In the genomic region with DNA sequence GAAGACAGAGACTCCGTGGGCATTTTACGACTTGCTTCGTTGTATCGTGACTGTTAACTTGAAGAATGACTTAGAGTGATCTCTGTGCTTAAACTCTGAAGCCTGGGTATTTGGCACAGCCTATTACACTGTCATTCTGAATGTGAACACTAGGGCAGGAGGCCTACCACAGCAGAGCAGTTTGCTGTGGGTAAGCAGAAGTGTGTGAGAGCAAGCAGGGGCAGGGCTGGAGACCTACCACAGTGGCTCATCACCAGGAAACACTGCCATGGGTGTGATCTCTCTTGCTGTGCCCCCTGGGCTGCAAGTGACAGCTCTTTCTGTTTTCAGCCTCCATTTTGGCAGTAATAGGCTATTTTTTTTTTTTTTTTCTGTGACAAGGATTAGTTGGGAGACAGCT, we compare ENCODE assay signal across 16 mouse cellular contexts. TPM values are rescaled to one million over a fixed set of nuclear protein-coding genes. Genes with fewer than 3 reads are reported as not detected.
DNase-seq lines count a peak whose midpoint lies in the region; ATAC-seq and TF ChIP-seq lines count a peak whose summit lies in the region.
"Had no signal": no experiment of that assay in that cellular context is flagged by ENCODE, and none has a peak within 500 bp of the region (broad histone marks: within the 10 kb centered on the region; RNA-seq: fewer than 3 reads in every experiment).

No protein-coding gene starts in this region.

- no peak for DNase-seq in heart, postnatal 0 days (ENCODE audit: low spot score)
- no peak for DNase-seq in heart, adult 2 months
- DNase-seq in left cerebral cortex, postnatal 4 days: peak; percentile 17
- DNase-seq in left cerebral cortex, adult 11 months (ENCODE audit: low spot score): no peak
- peak; percentile 21 for DNase-seq in brain, adult 2 months (ENCODE audit: low read depth, low spot score)
- DNase-seq in spleen, postnatal 14 days (ENCODE audit: low spot score in 2 of 2): no peak
- DNase-seq: adrenal gland, postnatal 14 days; gastrocnemius, postnatal 14 days; thymus, postnatal 14 days had no signal

- no peak overlapping the region for H3K4me3 ChIP-seq in heart, postnatal 0 days (ENCODE audit: low read depth, low read length)
- no peak overlapping the region for H3K4me3 ChIP-seq in heart, adult 2 months
- H3K4me3 ChIP-seq in neural tube, embryonic 15.5 days (replicated peaks): no peak overlapping the region
- H3K4me3 ChIP-seq: erythroblast, embryonic 14.5 days; heart, embryonic 13.5 days; hindbrain, embryonic 12.5 days; liver, embryonic 12.5 days had no signal

- H3K9ac ChIP-seq in heart, postnatal 0 days (replicated peaks; ENCODE audit: low read depth, low read length): no peak overlapping the region
- no peak overlapping the region for H3K9ac ChIP-seq in heart, adult 2 months (ENCODE audit: low read depth, low read length)
- no peak overlapping the region for H3K9ac ChIP-seq in neural tube, embryonic 15.5 days (replicated peaks)
- H3K9ac ChIP-seq: heart, embryonic 13.5 days; hindbrain, embryonic 12.5 days; liver, embryonic 12.5 days had no signal

- H3K79me2 ChIP-seq in heart, adult 2 months (replicated peaks; ENCODE audit: control insufficient read depth, insufficient read depth, low read length): no peaks in the 10 kb centered on the region

- peak; percentile 11; the same call in 1 of the 2 replicates for TF ChIP-seq CTCF in heart, postnatal 0 days (IDR thresholded peaks at IDR 0.05; ENCODE audit: low read depth)
- TF ChIP-seq CTCF in heart, adult 2 months (IDR thresholded peaks at IDR 0.05): no peak

- intact Hi-C loops in heart, adult 2 months (cut with DNase I): no loop called here
- intact Hi-C loops in left cerebral cortex, postnatal 4 days (cut with DNase I): no loop called here

- H3K4me2 ChIP-seq in heart, postnatal 0 days (ENCODE audit: low read depth, low read length): no peak overlapping the region
- H3K4me2 ChIP-seq in neural tube, embryonic 15.5 days: no peak overlapping the region
- H3K4me2 ChIP-seq: heart, embryonic 13.5 days; hindbrain, embryonic 12.5 days; liver, embryonic 12.5 days had no signal

- H3K9me3 ChIP-seq in heart, postnatal 0 days (replicated peaks; ENCODE audit: control insufficient read depth, low read length): no peaks in the 10 kb centered on the region
- no peaks in the 10 kb centered on the region for H3K9me3 ChIP-seq in neural tube, embryonic 15.5 days (replicated peaks)
- H3K9me3 ChIP-seq: heart, embryonic 13.5 days; hindbrain, embryonic 12.5 days; liver, embryonic 12.5 days had no signal

- no peak for TF ChIP-seq EP300 in heart, postnatal 0 days (IDR thresholded peaks at IDR 0.05; ENCODE audit: low read depth)
- TF ChIP-seq EP300 in heart, adult 2 months (IDR thresholded peaks at IDR 0.05; ENCODE audit: insufficient read depth, low read depth, low read length): no peak

- no peaks in the 10 kb centered on the region for H3K27me3 ChIP-seq in heart, postnatal 0 days (ENCODE audit: control insufficient read depth, insufficient read depth, low read length)
- no peaks in the 10 kb centered on the region for H3K27me3 ChIP-seq in heart, adult 2 months (ENCODE audit: control insufficient read depth, insufficient read depth, low read length)
- no peaks in the 10 kb centered on the region for H3K27me3 ChIP-seq in neural tube, embryonic 15.5 days (replicated peaks)
- H3K27me3 ChIP-seq: heart, embryonic 13.5 days; hindbrain, embryonic 12.5 days; liver, embryonic 12.5 days had no signal

- no peak overlapping the region for H3K27ac ChIP-seq in heart, postnatal 0 days (ENCODE audit: low read depth)
- no peak overlapping the region for H3K27ac ChIP-seq in heart, adult 2 months
- no peak overlapping the region for H3K27ac ChIP-seq in neural tube, embryonic 15.5 days (replicated peaks)
- H3K27ac ChIP-seq: heart, embryonic 13.5 days; hindbrain, embryonic 12.5 days; liver, embryonic 12.5 days had no signal

- H3K4me1 ChIP-seq in heart, postnatal 0 days (ENCODE audit: control insufficient read depth, insufficient read depth): no peaks in the 10 kb centered on the region
- no peaks in the 10 kb centered on the region for H3K4me1 ChIP-seq in heart, adult 2 months (ENCODE audit: control insufficient read depth, insufficient read depth, low read length)
- 0 out of 2 replicates have a peak, but pooled peaks cover 7% of the 10 kb centered on the region for H3K4me1 ChIP-seq in neural tube, embryonic 15.5 days
- H3K4me1 ChIP-seq: heart, embryonic 13.5 days; hindbrain, embryonic 12.5 days; liver, embryonic 12.5 days had no signal

- no peak for ATAC-seq in heart, postnatal 0 days (ENCODE audit: insufficient read depth, low read depth)
- peak; percentile 59; the same call in 1 of the 2 replicates for ATAC-seq in neural tube, embryonic 15.5 days (ENCODE audit: low FRiP score)
- ATAC-seq: CD4-positive, CD25-positive, alpha-beta regulatory T cell, adult 4 months; liver, embryonic 12.5 days had no signal

- no peak for TF ChIP-seq POLR2A in heart, adult 2 months (IDR thresholded peaks at IDR 0.05; ENCODE audit: insufficient read depth, low read depth, low read length)

- no peaks in the 10 kb centered on the region for H3K36me3 ChIP-seq in heart, postnatal 0 days (replicated peaks; ENCODE audit: control insufficient read depth, insufficient read depth, low read length)
- H3K36me3 ChIP-seq in heart, adult 2 months (ENCODE audit: control insufficient read depth, insufficient read depth, low read length): no peaks in the 10 kb centered on the region
- H3K36me3 ChIP-seq in neural tube, embryonic 15.5 days: no peaks in the 10 kb centered on the region
- H3K36me3 ChIP-seq: heart, embryonic 13.5 days; hindbrain, embryonic 12.5 days; liver, embryonic 12.5 days had no signal

- 58% methylated on average over 4 of the region's 4 CpGs for WGBS in heart, postnatal 0 days
- 63% methylated on average over 4 of the region's 4 CpGs for WGBS in heart, adult 2 months
- 9% methylated on average over 4 of the region's 4 CpGs for WGBS in neural tube, embryonic 15.5 days

RNA-seq across cellular contexts. Expression of a gene that starts 39.7 kb away (rescaled TPM):
- total RNA-seq in heart, postnatal 0 days (2014; rRNA removed; ENCODE audit: low replicate concordance): 0.50 TPM in 1 of 2 replicates, not detected in the other
- 0.20 and 0.38 TPM in 2 replicates for polyA plus RNA-seq in heart, postnatal 0 days (2015; fragmentation: Nextera tagmentation; extraction: Ambion mirVana)
- total RNA-seq in heart, adult 2 months (2021): not detected
- polyA plus RNA-seq in heart, adult 2 months (2012; rRNA removed): not detected in 2 replicates
- total RNA-seq in left cerebral cortex, postnatal 4 days (2021): 1 to 10 TPM in 1 of 2 experiments, under 1 TPM in 1; 0.70 to 1.5 TPM
- polyA plus RNA-seq in neural tube, embryonic 15.5 days (2015; fragmentation: Nextera tagmentation; extraction: Ambion mirVana): 0.83 and 1.9 TPM in 2 replicates
- total RNA-seq: adrenal gland, postnatal 14 days; gastrocnemius, postnatal 14 days; megakaryocyte progenitor cell, adult 5-6 weeks had no signal
- polyA plus RNA-seq: CD4-positive, CD25-positive, alpha-beta regulatory T cell, adult 4 months; erythroblast, embryonic 14.5 days; liver, embryonic 12.5 days had no signal

Comparison
In these comparisons a context has a peak if more than half of its experiments do, and no peak if none do; other contexts are left out.
1. DNase-seq: peak in left cerebral cortex, postnatal 4 days (single experiment) and brain, adult 2 months (single experiment); none in heart, postnatal 0 days (single experiment), heart, adult 2 months (0 of 2), left cerebral cortex, adult 11 months (single experiment) and spleen, postnatal 14 days (0 of 2).